Mouse (Mus musculus) gastrocnemius, adult 8-10 months (tissue): ENCODE data around the gene Sema3b. TPM values are rescaled to one million over a fixed set of nuclear protein-coding genes. Genes with fewer than 3 reads are reported as not detected.
"Not testable (repeated sequence)": the region's sequence is repeated elsewhere in the genome, so short reads cannot be mapped to it uniquely, and the experiment has no call there.

Source experiments
- DNase-seq, 2 experiments: peaks; one replicate each; pipeline ENCODE4 v3.0.0; 2022; ENCODE audit warnings: low spot score in 2 of 2
- total RNA-seq, 4 experiments: library from RNA; stranded (reverse); gene quantifications; 2 replicates each; pipeline ENCODE4 v1.2.4; 2022

Sema3b gene
- total RNA-seq, 4 experiments from 2014 or later: 8.7 to 12.4 (median 10.1) TPM

DNA sequence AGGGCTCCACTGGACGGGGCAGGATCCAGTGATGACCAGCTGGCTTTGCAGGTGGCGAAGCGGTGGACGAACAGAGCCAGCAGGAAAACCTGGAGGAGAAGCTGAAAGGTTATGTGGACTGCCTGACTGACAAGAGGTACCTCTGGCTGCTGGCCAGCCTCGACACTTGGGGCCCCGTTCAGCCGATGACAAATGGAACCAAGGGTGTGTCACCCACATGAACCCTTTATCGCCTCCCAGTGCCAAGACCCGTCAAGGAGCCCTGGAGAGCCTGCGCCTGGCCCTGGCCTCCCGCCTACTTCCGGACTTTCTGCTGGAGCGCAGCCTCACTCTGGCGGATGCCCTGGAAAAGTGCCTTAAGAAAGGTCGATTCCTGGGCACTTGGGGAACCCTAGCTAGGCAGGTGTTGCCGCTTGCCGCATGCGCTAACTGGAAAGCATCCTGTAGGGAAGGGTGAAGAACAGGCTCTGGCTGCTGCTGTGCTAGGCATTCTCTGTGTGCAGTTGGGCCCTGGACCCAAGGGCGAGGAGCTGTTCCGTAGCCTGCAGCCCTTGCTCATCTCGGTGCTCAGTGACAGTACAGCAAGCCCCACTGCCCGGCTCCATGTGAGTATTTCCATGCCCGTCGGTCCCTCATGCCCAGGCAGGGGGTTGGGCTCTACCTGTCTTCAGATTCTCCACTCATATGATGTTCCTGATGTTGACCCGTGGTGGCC, 18.8 kb downstream of the Sema3b start:
- DNase-seq: peak; percentile 57 to 79

DNA sequence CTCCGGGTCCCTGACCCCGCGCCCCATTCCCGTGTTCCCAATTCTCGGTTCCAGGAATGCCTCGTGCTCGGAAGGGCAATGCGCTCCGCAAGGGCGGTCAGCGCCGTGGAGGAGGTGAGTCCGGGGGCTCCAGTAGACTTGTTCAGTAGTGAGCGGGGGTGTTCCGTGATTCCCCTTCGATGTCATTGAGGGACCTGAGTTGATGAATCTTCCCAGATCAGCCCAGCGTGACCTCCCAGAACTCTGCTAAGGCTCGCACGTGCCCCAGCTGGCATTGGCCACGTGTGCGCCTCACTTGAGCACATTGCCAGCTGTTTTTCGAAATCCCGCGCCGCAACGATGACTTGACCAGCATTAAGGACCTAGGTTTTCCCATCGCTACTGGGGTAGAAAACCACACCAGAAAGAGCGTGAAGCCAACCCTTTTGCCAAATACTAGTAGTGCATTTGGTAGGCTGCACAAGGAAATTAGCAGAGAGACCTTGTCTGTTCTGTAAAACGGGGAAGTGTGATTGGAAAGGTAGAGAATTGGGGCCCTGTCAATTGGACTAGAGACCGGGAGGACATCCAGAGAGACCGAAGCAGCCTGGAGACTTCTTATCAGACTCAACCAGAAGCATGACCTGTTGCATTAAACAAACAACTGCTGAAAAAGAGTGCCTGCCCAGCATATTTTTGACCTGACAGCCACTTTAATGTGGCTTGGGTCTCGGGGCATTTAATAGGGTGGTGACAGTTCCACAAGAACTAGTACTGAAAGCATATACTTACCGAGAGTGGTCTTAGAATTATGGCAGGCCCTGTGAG, 21.0 kb downstream of the Sema3b start:
- DNase-seq: peak in 1 of 2 experiments; percentile 55

DNA sequence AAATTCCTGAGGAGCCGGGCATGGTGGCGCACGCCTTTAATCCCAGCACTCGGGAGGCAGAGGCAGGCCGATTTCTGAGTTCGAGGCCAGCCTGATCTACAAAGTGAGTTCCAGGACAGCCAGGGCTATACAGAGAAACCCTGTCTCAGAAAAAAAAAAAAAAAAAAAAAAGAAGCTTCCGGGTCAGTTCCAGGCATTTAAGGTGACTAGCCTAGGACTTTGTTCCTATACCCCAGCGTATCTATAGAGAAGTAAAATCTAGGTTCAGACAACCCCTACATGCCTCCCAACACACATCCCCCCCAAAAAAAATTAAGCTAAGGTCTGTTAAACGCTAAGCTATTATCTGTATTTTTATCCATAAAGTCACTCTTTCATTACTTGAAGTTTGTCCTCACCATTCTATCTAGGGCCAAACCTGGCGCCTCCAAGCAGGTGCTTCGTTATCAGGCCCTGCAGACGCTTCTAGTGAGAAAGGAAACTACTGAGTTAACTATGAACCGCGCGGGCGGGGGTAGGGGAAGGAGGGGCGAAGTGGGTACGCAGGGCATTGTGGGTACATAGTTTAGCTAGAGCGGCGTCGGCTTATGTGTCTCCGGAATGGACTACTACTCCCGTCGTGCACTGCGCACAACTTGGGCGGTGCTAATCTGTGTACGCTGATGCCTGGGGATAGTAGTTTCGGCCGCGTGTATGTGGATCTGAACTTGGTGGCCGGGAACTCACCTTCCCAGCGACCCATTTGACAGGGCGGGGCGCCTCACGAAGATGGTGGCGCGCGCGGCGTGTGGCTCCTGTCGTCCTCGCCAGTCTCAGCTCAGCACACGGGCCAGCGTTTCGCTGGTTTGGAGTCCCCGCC, 21.8 kb downstream of the Sema3b start, which contains the start of gene Ifrd2:
Gene Ifrd2, plus strand, starts transcription at position 669 of the 859 bp plus-strand sequence.
- DNase-seq: peak; percentile 96 to 97

DNA sequence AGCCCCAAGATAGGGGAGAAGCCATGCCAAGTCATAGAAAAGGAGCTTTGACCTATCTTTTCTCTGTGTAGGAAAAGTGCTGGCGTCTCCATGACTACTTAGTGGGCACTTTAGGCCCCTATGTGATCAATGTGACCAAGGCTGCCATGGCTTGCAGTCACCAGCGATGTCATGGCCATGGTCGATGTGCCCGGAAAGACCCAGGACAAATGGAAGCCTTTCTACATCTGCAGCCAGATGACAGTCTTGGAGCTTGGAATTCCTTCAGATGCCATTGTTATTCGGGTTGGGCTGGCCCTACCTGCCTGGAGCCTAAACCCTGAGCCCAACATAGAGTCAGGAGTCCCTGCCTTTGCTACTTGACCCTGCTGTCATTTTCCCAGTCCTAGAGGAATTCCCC, 22.5 kb downstream of the Sema3b start:
- DNase-seq: no peak

DNA sequence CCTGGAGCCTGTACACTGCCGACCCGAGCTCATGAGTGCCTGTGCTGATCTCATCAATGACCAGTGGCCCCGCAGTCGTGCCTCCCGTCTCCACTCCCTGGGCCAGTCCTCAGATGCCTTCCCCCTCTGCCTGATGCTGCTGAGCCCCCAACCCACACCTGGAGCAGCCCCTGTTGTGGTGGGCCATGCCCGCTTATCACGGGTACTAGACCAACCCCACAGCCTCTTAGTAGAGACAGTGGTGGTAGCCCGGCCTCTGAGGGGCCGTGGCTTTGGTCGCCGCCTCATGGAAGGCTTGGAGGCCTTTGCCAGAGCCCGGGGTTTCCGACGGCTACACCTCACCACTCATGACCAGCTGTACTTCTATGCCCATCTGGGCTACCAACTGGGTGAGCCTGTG, 25.9 kb downstream of the Sema3b start:
- no peak for DNase-seq

DNA sequence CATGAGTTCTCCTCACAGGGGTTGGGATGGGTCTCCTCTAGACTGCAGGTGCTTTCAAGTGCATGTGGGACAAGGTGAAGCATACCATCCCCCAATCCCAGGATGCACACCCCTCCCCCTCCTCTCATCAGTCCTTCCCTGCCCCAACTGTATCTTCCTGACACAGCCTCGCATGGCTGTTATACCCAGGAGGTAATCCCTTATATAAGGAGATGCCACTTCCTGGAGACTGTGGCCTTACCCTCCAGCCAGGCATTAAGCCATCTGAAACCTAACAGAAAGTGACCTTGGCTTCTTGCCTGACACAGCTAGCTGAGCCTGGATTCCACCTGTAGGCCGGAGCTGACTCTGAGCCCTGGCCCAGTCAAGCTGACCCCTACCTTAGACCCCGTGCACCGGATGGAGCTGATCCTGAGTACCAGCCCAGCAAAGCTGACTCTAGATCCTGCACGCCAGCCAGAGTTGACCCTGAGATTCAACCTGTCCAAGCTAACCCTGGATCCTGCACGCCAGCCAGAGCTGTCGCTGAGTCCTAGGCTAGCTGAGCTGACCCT, 26.4 kb downstream of the Sema3b start:
- DNase-seq: no peak

DNA sequence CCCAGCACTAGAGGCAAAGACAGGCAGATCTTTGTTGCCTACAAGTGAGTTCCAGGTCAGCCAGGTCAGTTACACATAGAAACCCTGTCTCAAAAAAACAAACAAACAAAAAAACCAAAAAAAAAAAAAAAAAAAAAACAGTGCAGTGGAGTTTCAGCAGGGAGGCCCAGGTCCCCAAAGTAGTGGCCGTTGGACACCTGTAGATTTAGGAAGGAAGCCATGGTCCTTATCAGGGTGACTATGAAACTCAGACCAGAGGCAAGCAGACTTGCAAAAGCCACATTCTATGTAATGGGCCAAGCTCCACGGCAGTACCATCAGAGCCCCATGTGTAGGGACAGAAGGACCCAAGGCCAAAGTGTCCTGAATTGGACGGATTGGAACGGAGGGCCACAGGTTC, 27.4 kb downstream of the Sema3b start:
- DNase-seq: no peak

DNA sequence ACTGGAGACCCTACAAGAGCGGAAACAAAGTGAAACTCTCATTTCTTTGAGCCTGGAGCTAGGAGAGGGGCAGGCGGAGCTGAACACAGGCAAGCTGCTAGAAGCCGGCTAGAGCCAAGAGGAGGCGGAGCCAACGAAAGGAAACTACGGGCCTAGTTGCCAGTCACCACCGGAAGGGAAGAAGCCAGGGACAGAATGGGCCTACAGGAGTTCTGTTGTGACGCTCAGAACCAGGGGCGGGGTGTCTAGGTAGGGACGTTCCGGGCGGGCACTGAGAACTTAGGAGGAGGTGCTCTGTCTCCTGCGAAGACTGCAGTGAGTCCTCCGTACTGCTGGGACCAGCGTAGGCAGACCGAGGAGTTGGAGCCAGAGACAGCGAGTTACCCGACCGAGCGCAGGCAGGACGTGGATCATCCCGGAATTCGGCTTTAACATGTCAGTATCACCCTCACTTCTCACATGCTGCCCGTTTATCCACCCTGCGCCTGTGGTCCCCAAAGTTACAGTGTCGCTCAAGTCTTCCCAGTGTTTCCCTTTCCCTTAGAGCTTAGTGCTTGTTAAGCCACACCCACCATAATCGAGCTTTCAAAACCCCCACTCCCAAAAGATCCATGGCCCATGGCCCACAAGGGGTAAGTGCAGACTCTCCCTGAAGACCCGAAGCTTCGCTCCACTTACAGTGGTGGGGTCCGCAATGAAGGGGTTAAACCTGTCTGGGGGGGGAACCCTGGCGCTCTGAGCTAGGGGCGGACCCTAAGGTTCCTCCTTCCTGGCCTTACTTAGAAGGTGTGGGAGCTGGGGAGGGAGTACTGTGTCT, 28.3 kb downstream of the Sema3b start, which contains the start of gene Hyal3:
Gene Hyal3, plus strand, starts transcription at position 318 of the 817 bp plus-strand sequence.
- peak; percentile 82 to 85 for DNase-seq

DNA sequence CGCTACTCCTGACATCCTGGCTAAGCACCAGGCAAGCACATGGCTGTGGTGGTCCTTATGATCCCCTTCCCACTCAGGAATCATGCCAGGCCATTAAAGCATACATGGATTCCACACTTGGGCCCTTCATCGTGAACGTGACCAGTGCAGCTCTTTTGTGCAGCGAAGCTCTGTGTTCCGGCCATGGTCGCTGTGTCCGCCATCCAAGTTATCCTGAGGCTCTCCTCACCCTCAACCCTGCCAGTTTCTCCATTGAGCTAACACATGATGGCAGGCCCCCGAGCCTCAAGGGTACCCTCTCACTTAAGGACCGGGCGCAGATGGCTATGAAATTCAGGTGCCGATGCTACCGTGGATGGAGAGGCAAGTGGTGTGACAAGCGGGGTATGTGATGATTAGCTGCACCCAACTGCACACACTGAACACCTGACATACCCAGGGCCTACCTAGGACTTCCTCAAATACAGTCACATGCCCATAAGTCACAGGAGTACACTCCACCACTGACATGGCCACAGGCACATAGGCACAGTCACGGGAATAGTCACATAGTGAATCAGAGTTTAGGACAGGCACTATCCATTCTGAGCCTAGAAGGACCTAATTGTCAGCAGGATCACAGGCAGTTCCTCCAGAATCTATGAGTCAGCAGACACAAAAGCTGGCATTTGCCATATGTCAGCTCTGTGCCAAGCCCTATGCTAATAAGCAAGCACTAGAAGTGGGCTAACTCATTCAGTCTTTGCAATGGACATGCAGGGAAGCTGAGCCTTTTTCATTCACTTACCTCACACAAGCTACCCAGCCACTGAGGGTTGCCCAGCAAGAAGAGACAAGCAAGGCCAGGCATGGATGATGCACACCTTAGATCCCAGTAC, 29.8 kb downstream of the Sema3b start:
- DNase-seq: no peak

DNA sequence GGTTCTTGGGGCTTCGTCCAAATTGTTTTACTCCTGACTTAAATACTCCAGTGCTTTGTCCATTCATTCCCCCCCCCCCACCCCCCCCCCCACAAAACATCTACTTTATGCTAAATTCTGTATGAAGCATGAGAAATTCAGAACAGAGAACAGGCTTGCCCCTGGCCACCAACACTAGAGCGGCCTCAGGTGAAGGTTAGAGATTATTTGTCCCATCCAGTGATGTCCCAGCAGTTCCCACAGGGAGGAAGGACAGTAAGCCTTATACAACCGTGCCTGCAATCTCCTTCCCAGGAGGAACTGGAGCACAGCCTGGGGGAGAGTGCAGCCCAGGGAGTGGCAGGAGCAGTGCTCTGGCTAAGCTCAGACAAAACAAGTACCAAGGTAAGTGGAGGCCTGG, 30.4 kb downstream of the Sema3b start, which contains the start of gene Naa80:
Gene Naa80, plus strand, starts transcription at position 301 of the 400 bp plus-strand sequence.
- no peak for DNase-seq

DNA sequence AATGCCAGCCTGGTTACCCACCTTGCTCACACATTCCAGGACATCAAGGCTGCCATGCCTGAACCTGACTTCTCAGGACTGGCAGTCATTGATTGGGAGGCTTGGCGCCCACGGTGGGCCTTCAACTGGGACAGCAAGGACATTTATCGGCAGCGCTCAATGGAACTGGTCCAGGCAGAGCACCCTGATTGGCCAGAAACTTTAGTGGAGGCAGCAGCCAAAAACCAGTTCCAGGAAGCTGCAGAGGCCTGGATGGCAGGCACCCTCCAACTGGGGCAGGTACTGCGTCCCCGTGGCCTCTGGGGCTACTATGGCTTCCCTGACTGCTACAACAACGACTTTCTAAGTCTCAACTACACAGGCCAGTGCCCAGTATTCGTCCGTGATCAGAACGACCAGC, 31.2 kb downstream of the Sema3b start:
- no peak for DNase-seq

DNA sequence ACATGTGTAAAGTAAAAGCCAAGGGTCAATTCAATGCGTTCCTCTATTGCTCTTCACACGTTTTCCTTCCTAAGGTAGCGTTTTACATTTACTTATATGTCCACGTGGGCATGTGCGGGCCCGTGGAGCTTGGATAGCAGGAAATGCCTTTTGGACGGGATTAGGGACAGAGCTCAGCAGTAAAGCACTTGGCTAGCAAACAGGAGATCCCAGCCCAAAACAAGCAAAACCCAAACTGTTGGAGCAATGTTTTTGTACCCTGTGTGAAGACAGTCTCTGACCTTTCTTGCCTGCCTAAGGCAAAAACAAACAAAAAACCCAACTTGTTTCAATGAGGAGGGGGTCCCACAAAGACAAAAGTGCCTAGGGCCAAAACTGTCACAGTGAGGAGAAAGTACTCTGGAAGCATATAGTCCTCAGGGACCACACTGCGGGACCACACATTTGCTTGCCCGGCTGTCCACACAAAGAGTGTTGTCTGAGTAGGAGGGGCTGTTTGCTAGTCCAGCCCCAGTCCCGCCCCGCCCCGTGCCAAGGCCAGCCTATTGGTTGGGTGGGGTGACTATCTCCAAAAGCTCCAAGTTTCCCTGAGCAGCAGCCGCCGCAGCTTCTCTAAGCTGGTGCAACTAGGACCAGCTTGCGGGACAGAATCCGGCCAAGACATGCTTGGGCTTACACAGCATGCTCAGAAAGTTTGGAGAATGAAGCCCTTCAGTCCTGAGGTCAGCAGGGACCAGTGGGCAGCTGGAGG, 32.5 kb downstream of the Sema3b start, which contains the start of gene Hyal1:
Gene Hyal1, plus strand, starts transcription at position 571 of the 751 bp plus-strand sequence.
- peak; percentile 76 to 78 for DNase-seq

DNA sequence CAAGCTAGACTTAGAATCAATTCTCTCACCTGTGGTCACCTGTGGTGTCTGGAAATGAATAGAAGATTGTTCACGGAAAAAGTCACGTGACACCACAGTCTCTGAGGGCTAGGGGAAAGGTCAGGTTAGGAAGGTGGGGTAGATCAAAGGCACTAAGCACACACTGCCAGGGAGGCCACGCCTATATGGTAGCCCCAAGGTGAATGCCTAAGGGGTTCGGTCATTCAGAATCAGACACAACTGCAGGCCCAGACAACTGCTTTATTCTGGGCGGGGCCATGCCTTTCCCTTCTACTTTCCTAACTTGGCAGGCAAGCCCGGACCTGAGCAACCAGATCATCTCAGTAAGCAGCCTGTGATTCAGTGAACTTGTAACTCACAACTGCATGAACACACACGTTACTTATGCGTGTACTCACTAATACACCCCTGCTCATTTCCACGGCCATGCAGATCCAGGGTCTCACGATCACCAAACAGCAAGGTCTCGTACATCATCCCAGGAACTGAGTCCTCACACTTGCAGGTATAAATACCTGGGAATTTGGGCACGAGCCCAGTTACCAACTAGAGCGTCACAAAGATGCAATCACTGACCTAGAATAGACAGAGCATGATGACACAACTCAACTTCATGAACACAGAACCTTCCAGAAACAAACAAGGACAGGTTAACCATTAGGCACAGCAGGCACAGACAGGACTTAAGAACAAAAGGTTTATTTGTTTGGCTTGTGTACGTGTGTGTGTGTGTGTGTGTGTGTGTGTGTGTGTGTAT, 33.3 kb downstream of the Sema3b start:
- no peak for DNase-seq

DNA sequence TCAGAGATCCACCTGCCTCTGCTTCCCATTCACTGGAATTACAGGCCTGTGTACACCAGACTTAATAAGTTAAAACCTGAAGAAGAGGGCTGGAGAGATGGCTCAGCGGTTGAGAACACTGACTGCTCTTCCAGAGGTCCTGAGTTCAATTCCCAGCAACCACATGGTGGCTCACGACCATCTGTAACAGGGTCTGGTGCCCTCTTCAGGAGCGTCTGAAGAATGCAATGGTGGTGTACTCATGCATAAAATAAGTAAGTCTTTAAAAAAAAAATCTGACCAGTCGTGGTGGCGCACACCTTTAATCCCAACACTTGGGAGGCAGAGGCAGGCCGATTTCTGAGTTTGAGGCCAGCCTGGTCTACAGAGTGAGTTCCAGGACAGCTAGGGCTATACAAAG, 35.3 kb downstream of the Sema3b start:
- DNase-seq: not testable (repeated sequence)

DNA sequence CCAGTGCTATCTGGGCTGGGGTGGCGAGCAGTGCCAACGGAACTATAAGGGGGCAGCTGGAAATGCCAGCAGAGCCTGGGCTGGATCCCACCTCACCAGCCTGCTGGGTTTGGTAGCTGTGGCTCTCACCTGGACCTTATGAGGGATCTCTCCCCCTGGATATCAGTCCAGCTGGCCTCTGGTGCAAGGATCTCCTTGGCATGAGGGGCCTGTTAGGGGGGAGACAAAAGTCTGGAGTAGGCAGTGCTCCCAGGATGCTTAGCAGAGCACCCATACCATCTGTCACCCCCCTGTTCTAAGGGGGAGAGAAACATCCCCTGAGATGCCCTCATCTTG, 36.7 kb downstream of the Sema3b start:
- DNase-seq: no peak

DNA sequence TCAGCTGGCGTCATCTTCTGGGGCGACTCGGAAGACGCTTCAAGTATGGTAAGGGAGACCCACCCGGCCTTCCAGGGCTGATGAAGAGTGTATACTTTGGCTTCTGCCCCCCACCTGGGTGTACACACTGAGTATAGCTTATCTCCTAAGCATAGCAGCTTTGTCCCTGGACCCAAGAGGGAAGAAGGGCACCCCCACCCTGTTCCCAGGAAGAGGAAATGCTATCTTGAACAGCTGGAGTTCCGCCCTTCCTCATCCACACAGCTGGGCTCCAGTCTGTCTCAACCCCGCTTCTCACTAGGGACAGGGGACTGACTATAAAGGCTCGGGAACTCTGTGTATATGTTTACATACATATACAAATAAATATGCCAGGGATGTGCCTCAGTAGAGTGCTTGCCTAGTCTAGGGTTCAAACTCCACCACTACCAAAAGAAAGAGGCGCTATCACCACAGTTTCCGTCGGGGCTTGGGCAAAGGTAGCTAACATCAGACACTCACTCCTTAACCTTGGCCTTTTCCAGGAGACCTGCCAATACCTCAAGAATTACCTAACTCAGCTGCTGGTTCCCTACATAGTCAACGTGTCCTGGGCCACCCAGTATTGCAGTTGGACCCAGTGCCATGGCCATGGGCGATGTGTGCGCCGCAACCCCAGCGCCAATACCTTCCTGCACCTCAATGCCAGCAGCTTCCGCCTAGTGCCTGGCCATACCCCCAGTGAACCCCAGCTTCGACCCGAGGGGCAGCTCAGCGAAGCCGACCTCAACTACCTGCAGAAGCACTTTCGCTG, 37.3 kb downstream of the Sema3b start:
- DNase-seq: no peak

DNA sequence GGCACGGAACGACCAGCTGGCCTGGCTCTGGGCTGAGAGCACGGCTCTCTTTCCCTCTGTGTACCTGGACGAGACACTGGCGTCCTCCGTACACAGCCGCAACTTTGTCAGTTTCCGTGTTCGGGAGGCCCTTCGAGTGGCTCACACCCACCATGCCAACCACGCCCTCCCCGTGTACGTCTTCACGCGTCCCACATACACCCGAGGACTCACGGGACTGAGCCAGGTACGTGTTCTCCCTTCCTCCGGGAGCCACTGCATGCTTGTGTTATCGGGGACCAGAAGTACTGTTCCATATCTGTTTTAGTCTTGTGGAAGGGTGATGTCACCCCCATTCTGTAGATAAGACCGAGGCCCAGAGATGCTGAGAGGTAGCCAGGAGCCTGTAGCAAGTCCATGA, 38.2 kb downstream of the Sema3b start:
- DNase-seq: no peak
